Mouse (Mus musculus): ENCODE measurements at regions not wholly inside any gene's neighbourhood (a gene's known extent, or its start where the extent isn't known, plus 50 kb on each side); places are given as distances from the start of the nearest gene placed in this dataset.

DNA sequence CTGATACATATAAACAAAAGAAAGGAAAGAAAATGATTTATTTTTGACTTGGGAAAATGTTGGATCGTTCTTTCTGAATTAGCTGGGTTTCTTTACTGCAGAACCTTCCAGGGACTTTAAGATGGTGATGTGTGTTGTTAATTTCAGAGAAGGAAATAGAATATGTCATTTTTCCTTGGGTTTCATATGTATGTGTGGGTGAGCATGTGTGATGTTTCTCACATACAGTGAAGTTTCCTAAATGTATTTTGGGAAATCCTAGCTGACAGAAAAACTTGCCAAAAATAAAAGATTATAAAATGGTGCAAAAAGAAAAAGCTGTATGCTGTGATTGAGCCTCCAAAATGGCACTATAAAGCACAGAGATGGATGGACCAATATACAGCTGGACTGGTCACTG lies 319.2 kb downstream of the Lmx1a start:
- no peak for TF ChIP-seq CTCF (IDR thresholded peaks at IDR 0.05; ENCODE audit: low read depth)
- TF ChIP-seq EP300 (IDR thresholded peaks at IDR 0.05; ENCODE audit: low read depth), result no peak
- ATAC-seq (ENCODE audit: insufficient read depth, low read depth), result no peak
- 75% methylated on average over 1 of the region's 1 CpGs for WGBS

GRCm38 (mm10) chr1:168010416-168010815 lies 321.4 kb downstream of the Lmx1a start:
- no peak overlapping the region for H3K4me2 ChIP-seq (ENCODE audit: low read depth, low read length)
- ATAC-seq (ENCODE audit: insufficient read depth, low read depth) (no peak), DNase-seq (ENCODE audit: low spot score) (no peak)
- no peak for TF ChIP-seq CTCF (IDR thresholded peaks at IDR 0.05; ENCODE audit: low read depth)
- no peak for TF ChIP-seq EP300 (IDR thresholded peaks at IDR 0.05; ENCODE audit: low read depth)
- H3K27me3 ChIP-seq (ENCODE audit: control insufficient read depth, insufficient read depth, low read length), result no peaks in the 10 kb centered on the region
- 74% methylated on average over 5 of the region's 5 CpGs for WGBS
- H3K36me3 ChIP-seq (replicated peaks; ENCODE audit: control insufficient read depth, insufficient read depth, low read length), result no peaks in the 10 kb centered on the region
- H3K4me3 ChIP-seq (ENCODE audit: low read depth, low read length), result no peak overlapping the region
- H3K4me1 ChIP-seq (ENCODE audit: control insufficient read depth, insufficient read depth), result no peaks in the 10 kb centered on the region
- no peak overlapping the region for H3K27ac ChIP-seq (ENCODE audit: low read depth)
- no peak overlapping the region for H3K9ac ChIP-seq (replicated peaks; ENCODE audit: low read depth, low read length)
- no peaks in the 10 kb centered on the region for H3K9me3 ChIP-seq (replicated peaks; ENCODE audit: control insufficient read depth, low read length)

More for the DNA sequence above, 319.2 kb downstream of the Lmx1a start:
- Histone ChIP-seq H3K27me3 (ENCODE audit: control insufficient read depth, insufficient read depth, low read length) (no peaks in the 10 kb centered on the region), H3K4me2 (ENCODE audit: low read depth, low read length) (no peak overlapping the region), H3K9ac (replicated peaks; ENCODE audit: low read depth, low read length) (no peak overlapping the region), H3K36me3 (replicated peaks; ENCODE audit: control insufficient read depth, insufficient read depth, low read length) (no peaks in the 10 kb centered on the region), H3K27ac (ENCODE audit: low read depth) (no peak overlapping the region), H3K9me3 (replicated peaks; ENCODE audit: control insufficient read depth, low read length) (no peaks in the 10 kb centered on the region), H3K4me3 (ENCODE audit: low read depth, low read length) (no peak overlapping the region), H3K4me1 (ENCODE audit: control insufficient read depth, insufficient read depth) (no peaks in the 10 kb centered on the region)
- DNase-seq (ENCODE audit: low spot score), result no peak

DNA sequence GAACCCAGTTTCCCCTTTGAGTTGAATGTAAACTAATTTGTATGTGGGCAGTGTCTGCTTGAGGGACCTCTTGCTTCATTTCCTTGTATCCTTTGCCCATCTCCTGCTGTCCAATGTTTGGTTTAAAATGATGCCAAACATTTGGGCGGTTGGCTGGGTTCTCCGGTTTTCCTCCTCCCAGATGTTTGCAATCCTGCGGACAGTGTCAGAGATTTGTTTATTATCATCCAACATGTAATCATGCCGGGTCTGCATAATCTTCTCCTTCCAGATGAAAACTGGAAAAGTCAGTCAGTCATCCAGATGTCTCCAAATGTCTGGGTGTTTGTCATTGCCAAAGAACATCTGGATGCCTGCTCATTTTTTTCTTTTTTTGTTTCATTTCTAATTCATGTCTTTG lies 323.0 kb downstream of the Lmx1a start:
- H3K27me3 ChIP-seq (ENCODE audit: control insufficient read depth, insufficient read depth, low read length), result no peaks in the 10 kb centered on the region
- H3K27ac ChIP-seq (ENCODE audit: low read depth), result no peak overlapping the region
- 63% methylated on average over 4 of the region's 4 CpGs for WGBS
- H3K9me3 ChIP-seq (replicated peaks; ENCODE audit: control insufficient read depth, low read length), result no peaks in the 10 kb centered on the region
- TF ChIP-seq CTCF (IDR thresholded peaks at IDR 0.05; ENCODE audit: low read depth) (no peak), EP300 (IDR thresholded peaks at IDR 0.05; ENCODE audit: low read depth) (no peak)
- no peak overlapping the region for H3K4me2 ChIP-seq (ENCODE audit: low read depth, low read length)
- H3K4me1 ChIP-seq (ENCODE audit: control insufficient read depth, insufficient read depth), result no peaks in the 10 kb centered on the region
- H3K9ac ChIP-seq (replicated peaks; ENCODE audit: low read depth, low read length), result no peak overlapping the region
- ATAC-seq (ENCODE audit: insufficient read depth, low read depth) (no peak), DNase-seq (ENCODE audit: low spot score) (no peak)
- no peak overlapping the region for H3K4me3 ChIP-seq (ENCODE audit: low read depth, low read length)
- H3K36me3 ChIP-seq (replicated peaks; ENCODE audit: control insufficient read depth, insufficient read depth, low read length), result no peaks in the 10 kb centered on the region

GRCm38 (mm10) chr1:168012611-168013010 lies 323.6 kb downstream of the Lmx1a start:
- ATAC-seq (ENCODE audit: insufficient read depth, low read depth) (no peak), DNase-seq (ENCODE audit: low spot score) (no peak)
- no peak for TF ChIP-seq EP300 (IDR thresholded peaks at IDR 0.05; ENCODE audit: low read depth)
- TF ChIP-seq CTCF (IDR thresholded peaks at IDR 0.05; ENCODE audit: low read depth), result no peak
- no peak overlapping the region for H3K27ac ChIP-seq (ENCODE audit: low read depth)
- no peaks in the 10 kb centered on the region for H3K4me1 ChIP-seq (ENCODE audit: control insufficient read depth, insufficient read depth)
- H3K27me3 ChIP-seq (ENCODE audit: control insufficient read depth, insufficient read depth, low read length), result no peaks in the 10 kb centered on the region
- H3K36me3 ChIP-seq (replicated peaks; ENCODE audit: control insufficient read depth, insufficient read depth, low read length), result no peaks in the 10 kb centered on the region
- no peak overlapping the region for H3K4me2 ChIP-seq (ENCODE audit: low read depth, low read length)
- H3K4me3 ChIP-seq (ENCODE audit: low read depth, low read length), result no peak overlapping the region
- H3K9me3 ChIP-seq (replicated peaks; ENCODE audit: control insufficient read depth, low read length), result no peaks in the 10 kb centered on the region
- 71% methylated on average over 5 of the region's 5 CpGs for WGBS
- no peak overlapping the region for H3K9ac ChIP-seq (replicated peaks; ENCODE audit: low read depth, low read length)

- WGBS, result 62% methylated on average over 5 of the region's 5 CpGs
- Histone ChIP-seq H3K4me2 (ENCODE audit: low read depth, low read length) (no peak overlapping the region), H3K4me3 (ENCODE audit: low read depth, low read length) (no peak overlapping the region), H3K27ac (ENCODE audit: low read depth) (no peak overlapping the region), H3K4me1 (ENCODE audit: control insufficient read depth, insufficient read depth) (no peaks in the 10 kb centered on the region), H3K9me3 (replicated peaks; ENCODE audit: control insufficient read depth, low read length) (no peaks in the 10 kb centered on the region), H3K27me3 (ENCODE audit: control insufficient read depth, insufficient read depth, low read length) (no peaks in the 10 kb centered on the region), H3K36me3 (replicated peaks; ENCODE audit: control insufficient read depth, insufficient read depth, low read length) (no peaks in the 10 kb centered on the region), H3K9ac (replicated peaks; ENCODE audit: low read depth, low read length) (no peak overlapping the region)
- TF ChIP-seq CTCF (IDR thresholded peaks at IDR 0.05; ENCODE audit: low read depth) (no peak), EP300 (IDR thresholded peaks at IDR 0.05; ENCODE audit: low read depth) (no peak)
- DNase-seq (ENCODE audit: low spot score), result no peak
- ATAC-seq (ENCODE audit: insufficient read depth, low read depth), result no peak
Observed at GRCm38 (mm10) chr1:168016375-168016890, 327.4 kb downstream of the Lmx1a start.

DNA sequence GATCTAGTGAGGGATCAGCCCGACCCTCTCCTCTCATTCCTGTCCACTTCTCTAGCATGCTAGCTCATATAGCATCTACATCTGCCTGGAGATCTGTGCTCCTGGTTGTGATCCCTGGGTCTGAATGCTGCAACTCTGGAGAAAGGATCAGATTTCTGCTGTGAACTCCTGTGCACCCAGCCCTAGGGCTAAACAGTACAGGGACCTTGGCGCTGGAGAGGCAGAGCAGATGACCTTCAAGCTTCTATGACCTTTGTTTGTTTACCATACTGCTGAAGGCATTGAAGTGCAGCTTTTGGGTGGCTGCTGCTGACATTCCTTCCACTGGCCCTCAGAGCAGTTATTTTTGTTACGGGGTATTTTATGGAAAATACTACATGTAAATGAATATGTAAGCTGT lies 337.4 kb downstream of the Lmx1a start:
- H3K4me2 ChIP-seq (ENCODE audit: low read depth, low read length), result no peak overlapping the region

More for the DNA sequence above, 337.4 kb downstream of the Lmx1a start:
- H3K27me3 ChIP-seq (ENCODE audit: control insufficient read depth, insufficient read depth, low read length), result no peaks in the 10 kb centered on the region
- no peak for TF ChIP-seq CTCF (IDR thresholded peaks at IDR 0.05; ENCODE audit: low read depth)
- no peak for TF ChIP-seq EP300 (IDR thresholded peaks at IDR 0.05; ENCODE audit: low read depth)
- H3K36me3 ChIP-seq (replicated peaks; ENCODE audit: control insufficient read depth, insufficient read depth, low read length), result no peaks in the 10 kb centered on the region
- no peaks in the 10 kb centered on the region for H3K4me1 ChIP-seq (ENCODE audit: control insufficient read depth, insufficient read depth)
- no peak for DNase-seq (ENCODE audit: low spot score)
- H3K27ac ChIP-seq (ENCODE audit: low read depth), result no peak overlapping the region
- ATAC-seq (ENCODE audit: insufficient read depth, low read depth), result no peak
- no peaks in the 10 kb centered on the region for H3K9me3 ChIP-seq (replicated peaks; ENCODE audit: control insufficient read depth, low read length)
- H3K4me3 ChIP-seq (ENCODE audit: low read depth, low read length), result no peak overlapping the region
- no peak overlapping the region for H3K9ac ChIP-seq (replicated peaks; ENCODE audit: low read depth, low read length)
- WGBS, result 58% methylated on average over 3 of the region's 3 CpGs

Data from heart, postnatal 0 days (tissue).